Mouse (Mus musculus) G1E (cell line): ENCODE data around the gene Cacng7.

Experiments used
- CTCF ChIP-seq: IDR thresholded peaks from 2 replicates; pipeline ENCODE4 v1.5.1; 2012; ENCODE audit warnings: low read depth, low read length, inconsistent platforms, mixed read lengths
- GATA1 ChIP-seq: IDR thresholded peaks from 2 replicates; pipeline ENCODE4 v1.6.1; 2012; ENCODE audit warnings: borderline replicate concordance, low read length, inconsistent platforms, mixed read lengths
- GATA2 ChIP-seq: IDR thresholded peaks from 2 replicates; pipeline ENCODE4 v1.6.1; 2012; ENCODE audit warnings: low read depth, low read length, inconsistent platforms, borderline replicate concordance
- POLR2AphosphoS5 ChIP-seq: IDR thresholded peaks from 2 replicates; pipeline ENCODE4 v1.6.1; 2012; ENCODE audit warnings: low read depth, low read length, inconsistent platforms; ENCODE audit not compliant: insufficient replicate concordance
- TAL1 ChIP-seq: conservative IDR thresholded peaks from 2 replicates; pipeline ENCODE4 v1.6.1; 2012; ENCODE audit warnings: low read depth, low read length, inconsistent platforms, mixed read lengths

- TF ChIP-seq CTCF (no peak), TAL1 (no peak), GATA2 (no peak), GATA1 (no peak), POLR2AphosphoS5 (no peak)
Observed at GRCm38 (mm10) chr7:3313571-3313970, 19.2 kb upstream of the Cacng7 start.
